Mouse (Mus musculus): ENCODE measurements around the gene Calhm2. TPM values are rescaled to one million over a fixed set of nuclear protein-coding genes. Genes with fewer than 3 reads are reported as not detected.

Calhm2 gene
- polyA plus RNA-seq, 1 experiment from 2014 or later = 5.8 TPM

Other genes starting within 250 kb of the Calhm2 start
- gene Ina, start 123.6 kb downstream of the Calhm2 start, polyA plus RNA-seq (2015; fragmentation: Nextera tagmentation; extraction: Ambion mirVana) = 13.9 and 14.5 TPM in 2 replicates
- 48.4 and 49.1 TPM in 2 replicates for gene Nt5c2, start 123.1 kb downstream of the Calhm2 start, polyA plus RNA-seq (2015; fragmentation: Nextera tagmentation; extraction: Ambion mirVana)
- 18.9 and 19.5 TPM in 2 replicates for gene Pcgf6, start 87.4 kb downstream of the Calhm2 start, polyA plus RNA-seq (2015; fragmentation: Nextera tagmentation; extraction: Ambion mirVana)
- gene Taf5, start 70.5 kb downstream of the Calhm2 start, polyA plus RNA-seq (2015; fragmentation: Nextera tagmentation; extraction: Ambion mirVana) = 5.0 and 5.5 TPM in 2 replicates
- gene Usmg5, start 47.6 kb downstream of the Calhm2 start, polyA plus RNA-seq (2015; fragmentation: Nextera tagmentation; extraction: Ambion mirVana) = 1,509 and 1,736 TPM in 2 replicates
- 9.2 and 9.3 TPM in 2 replicates for gene Pdcd11, start 47.5 kb downstream of the Calhm2 start, polyA plus RNA-seq (2015; fragmentation: Nextera tagmentation; extraction: Ambion mirVana)
- not detected in 2 replicates for gene Calhm1, start 6.0 kb upstream of the Calhm2 start, polyA plus RNA-seq (2015; fragmentation: Nextera tagmentation; extraction: Ambion mirVana)
- gene Calhm3, start 19.5 kb upstream of the Calhm2 start, polyA plus RNA-seq (2015; fragmentation: Nextera tagmentation; extraction: Ambion mirVana) = 0.21 and 0.23 TPM in 2 replicates
- 5.4 and 6.3 TPM in 2 replicates for gene Neurl1a, start 40.5 kb upstream of the Calhm2 start, polyA plus RNA-seq (2015; fragmentation: Nextera tagmentation; extraction: Ambion mirVana)